8 mouse cellular contexts compared by ENCODE assay signal in the genomic region with DNA sequence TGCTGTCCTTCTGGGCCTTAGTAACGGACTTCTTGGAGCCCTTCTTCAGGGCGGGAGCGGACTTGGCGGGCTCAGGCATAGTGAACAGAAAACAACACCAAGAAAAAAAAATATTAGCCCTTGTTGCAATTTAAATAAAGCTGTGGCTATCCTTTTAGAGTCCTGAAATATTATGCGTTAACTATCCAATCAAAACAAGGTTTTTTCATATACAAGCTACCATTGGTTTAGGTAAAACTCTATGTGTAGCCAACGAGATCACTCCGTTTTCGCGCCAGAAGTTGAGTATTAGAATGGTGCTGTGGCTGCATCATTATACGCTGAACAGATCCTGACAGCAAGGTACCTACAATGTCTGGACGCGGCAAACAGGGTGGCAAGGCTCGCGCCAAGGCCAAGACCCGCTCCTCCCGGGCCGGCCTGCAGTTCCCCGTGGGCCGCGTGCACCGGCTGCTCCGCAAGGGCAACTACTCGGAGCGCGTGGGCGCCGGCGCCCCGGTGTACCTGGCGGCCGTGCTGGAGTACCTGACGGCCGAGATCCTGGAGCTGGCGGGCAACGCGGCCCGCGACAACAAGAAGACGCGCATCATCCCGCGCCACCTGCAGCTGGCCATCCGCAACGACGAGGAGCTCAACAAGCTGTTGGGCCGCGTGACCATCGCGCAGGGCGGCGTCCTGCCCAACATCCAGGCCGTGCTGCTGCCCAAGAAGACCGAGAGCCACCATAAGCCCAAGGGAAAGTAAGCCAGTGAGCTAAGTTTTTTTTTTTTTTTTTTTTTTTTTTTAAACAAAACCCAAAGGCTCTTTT. TPM values are rescaled to one million over a fixed set of nuclear protein-coding genes. Genes with fewer than 3 reads are reported as not detected.
DNase-seq lines count a peak whose midpoint lies in the region; ATAC-seq and TF ChIP-seq lines count a peak whose summit lies in the region.
"Not testable (repeated sequence)": the region's sequence is repeated elsewhere in the genome, so short reads cannot be mapped to it uniquely, and the experiment has no call there.

Gene Hist1h2af (plus strand): TSS at position 347 of the 808 bp plus-strand sequence.

- peak within 1 kb of the TSS; percentile 61 for H3K4me2 ChIP-seq in hindbrain, postnatal 0 days (ENCODE audit: low read depth, low read length)

- ATAC-seq in common myeloid progenitor, adult 5-6 weeks (replicated peaks; ENCODE audit: low read depth, poor library complexity, severe bottlenecking), result peak; percentile 42
- ATAC-seq in hindbrain, postnatal 0 days, result peak; percentile 54

- H3K36me3 ChIP-seq in hindbrain, postnatal 0 days (ENCODE audit: insufficient read depth, low read length), result not testable (repeated sequence)

- peak within 1 kb of the TSS; percentile 64 for H3K27ac ChIP-seq in hindbrain, postnatal 0 days

- under 1% methylated on average over 25 of the region's 53 CpGs for WGBS in hindbrain, postnatal 0 days

- peak; percentile 90 for DNase-seq in ZHBTc4 (ENCODE audit: low read depth, low spot score)
- not testable (repeated sequence) for DNase-seq in gastrocnemius, postnatal 10 days
- peak; percentile 94 for DNase-seq in hindbrain, postnatal 0 days (ENCODE audit: low spot score)
- DNase-seq in left cerebral cortex, adult 18-20 months (ENCODE audit: low spot score in 2 of 2), result peak; percentile 58 to 72
- peak; percentile 73 for DNase-seq in lung, postnatal 25 days (ENCODE audit: low spot score)
- DNase-seq in retina, embryonic 14.5 days (ENCODE audit: low spot score), result peak; percentile 88
- peak; percentile 58 to 71 for DNase-seq in thymus, postnatal 36 days

- H3K27me3 ChIP-seq in hindbrain, postnatal 0 days (ENCODE audit: insufficient read depth, low read length), result not testable (repeated sequence)

- not testable (repeated sequence) for H3K4me1 ChIP-seq in hindbrain, postnatal 0 days (ENCODE audit: insufficient read depth, low read length)

- peak within 1 kb of the TSS; percentile 49 for H3K4me3 ChIP-seq in hindbrain, postnatal 0 days (ENCODE audit: low read length)

- not testable (repeated sequence) for TF ChIP-seq CTCF in hindbrain, postnatal 0 days (IDR thresholded peaks at IDR 0.05; ENCODE audit: low read depth)

- H3K9me3 ChIP-seq in hindbrain, postnatal 0 days (ENCODE audit: low read length), result not testable (repeated sequence)

- peak within 1 kb of the TSS; percentile 25; the same call in 1 of the 2 replicates for H3K9ac ChIP-seq in hindbrain, postnatal 0 days (replicated peaks; ENCODE audit: low read length)

RNA-seq across cellular contexts. Expression of gene Hist1h2af, which starts in this region (rescaled TPM):
- 1,142 and 1,285 TPM in 2 replicates for total RNA-seq in common myeloid progenitor, adult 5-6 weeks (2017)
- 100 to 1,000 TPM; 189 to 190 TPM for total RNA-seq in gastrocnemius, postnatal 10 days (2021)
- total RNA-seq in hindbrain, postnatal 0 days (2014; rRNA removed), result 415 and 567 TPM in 2 replicates
- 3.3 and 7.9 TPM in 2 replicates for polyA plus RNA-seq in hindbrain, postnatal 0 days (2015; fragmentation: Nextera tagmentation; extraction: Ambion mirVana)
- total RNA-seq in left cerebral cortex, adult 18-20 months (2021), result 1 to 10 TPM; 1.5 to 3.4 TPM

Comparison
In these comparisons a context has a peak if more than half of its experiments do, and no peak if none do; other contexts are left out.
1. RNA of gene Hist1h2af (total RNA-seq): 1,142 to 1,285 TPM in common myeloid progenitor, adult 5-6 weeks, 415 to 567 TPM in hindbrain, postnatal 0 days and 189 to 190 TPM in gastrocnemius, postnatal 10 days; 1.5 to 3.4 TPM in left cerebral cortex, adult 18-20 months; every median in the first group is over 10 times any median in the second.